Mouse (Mus musculus) E14TG2a.4 (cell line): ENCODE results near the gene Tnfrsf1a.

ENCODE experiments used
- CTCF ChIP-seq: conservative IDR thresholded peaks from 2 replicates; pipeline ENCODE4 v1.5.1; 2014; ENCODE audit warnings: low read length
- NANOG ChIP-seq: IDR thresholded peaks from 2 replicates; pipeline ENCODE4 v1.6.1; 2014; ENCODE audit warnings: borderline replicate concordance, low read length, mixed read lengths

DNA sequence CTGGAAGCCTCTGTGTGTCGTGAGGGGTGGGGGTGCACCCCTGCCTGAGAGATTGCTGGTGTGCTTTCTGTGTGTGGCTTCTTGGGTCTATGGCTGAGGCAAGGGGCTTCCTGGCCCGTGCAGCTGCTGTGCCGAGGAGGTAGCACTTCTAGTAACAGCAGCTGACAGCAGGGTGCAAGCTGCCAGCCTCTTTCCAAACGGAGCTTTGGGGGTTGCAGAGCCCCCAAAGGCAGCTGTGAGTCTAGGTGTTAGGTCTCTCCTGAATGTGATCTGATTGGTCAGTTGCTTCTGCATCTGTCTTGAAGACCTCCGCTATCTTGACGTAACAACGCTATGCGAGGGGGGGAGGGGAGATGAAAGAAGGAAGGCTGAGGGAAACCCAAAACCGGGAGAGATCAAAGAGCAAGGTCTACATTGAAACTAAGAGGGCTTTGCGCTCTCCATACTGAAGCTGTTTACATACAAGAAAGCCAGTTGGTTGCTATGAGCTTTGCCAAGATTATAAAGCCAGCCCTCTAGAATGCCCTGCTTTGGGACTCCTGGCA lies 6.1 kb downstream of the Tnfrsf1a start:
- no peak for TF ChIP-seq CTCF
- no peak for TF ChIP-seq NANOG
